Mouse (Mus musculus) mouse trophoblast stem cell (cell line): ENCODE measurements at regions not wholly inside any gene's neighbourhood (a gene's known extent, or its start where the extent isn't known, plus 50 kb on each side); places are given as distances from the start of the nearest gene placed in this dataset.

Source experiments
- in situ Hi-C, 2 experiments: fragments of 300-500 bp; cut with MseI, MboI; formaldehyde crosslinking; loops; 2 replicates in 1 of 2; 3 replicates in 1 of 2; pipeline ENCODE4 v1.15.1; 2025

DNA sequence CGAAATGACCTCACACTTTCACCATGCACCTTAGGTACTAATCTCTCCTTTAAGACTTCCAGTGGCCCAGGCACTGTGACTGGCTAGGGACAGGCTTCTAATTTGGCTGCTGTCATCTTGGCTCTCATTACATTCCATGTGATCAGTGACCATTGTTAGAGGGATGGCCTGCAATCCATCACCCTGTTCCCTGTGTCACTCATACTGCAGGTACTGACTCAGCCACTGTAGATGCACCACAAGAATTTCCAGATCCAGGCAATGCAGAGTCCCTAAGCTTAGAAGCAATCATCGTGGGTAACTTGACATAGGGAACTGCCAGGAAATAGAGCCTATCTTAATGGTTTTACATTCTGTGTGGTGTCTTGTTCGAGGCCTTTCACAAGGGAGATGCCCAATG lies 92.1 kb upstream of the Krr1 start:
- in situ Hi-C loops = no loop called here

DNA sequence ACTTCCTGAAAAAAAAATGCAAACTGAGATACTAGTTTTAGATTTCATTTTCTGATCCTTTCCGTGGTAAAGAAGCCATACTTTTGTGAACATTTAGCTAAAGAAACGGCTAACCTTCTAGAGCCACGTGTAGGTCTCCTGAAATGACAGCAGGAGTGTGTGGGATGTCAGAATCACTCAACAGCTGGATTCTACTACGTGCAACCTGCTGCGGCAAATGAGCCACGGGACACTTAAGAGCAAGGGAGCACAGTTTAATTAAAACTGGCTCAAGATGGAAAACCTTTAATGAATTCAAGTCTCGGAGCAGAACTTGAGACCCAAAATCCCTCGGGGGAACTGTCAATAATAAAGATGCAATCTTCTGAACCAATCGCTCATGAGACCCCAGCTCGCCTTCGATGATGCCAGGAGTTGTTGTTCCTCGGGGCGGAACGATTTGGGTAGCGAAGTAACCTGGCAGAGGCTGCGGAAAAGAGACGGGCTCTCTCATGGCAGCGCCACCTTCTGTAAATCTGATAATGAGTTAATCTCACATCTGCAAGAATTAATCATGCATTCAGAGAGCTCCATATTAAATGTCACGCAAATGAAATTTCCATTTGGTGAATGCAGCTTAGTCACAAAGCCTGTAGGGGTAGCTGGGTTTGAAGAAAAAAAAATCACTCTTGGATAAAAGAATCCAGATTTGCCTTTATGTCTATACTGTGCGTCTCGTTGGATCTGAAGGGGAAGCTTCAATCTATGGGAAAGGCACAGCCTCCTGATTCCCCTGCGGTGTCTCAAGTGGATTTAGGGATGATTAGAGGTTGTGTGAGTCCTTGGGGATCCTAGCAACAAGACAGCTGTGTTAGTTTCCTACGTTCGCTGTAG lies 90.9 kb upstream of the Krr1 start:
- in situ Hi-C loops = no loop called here

DNA sequence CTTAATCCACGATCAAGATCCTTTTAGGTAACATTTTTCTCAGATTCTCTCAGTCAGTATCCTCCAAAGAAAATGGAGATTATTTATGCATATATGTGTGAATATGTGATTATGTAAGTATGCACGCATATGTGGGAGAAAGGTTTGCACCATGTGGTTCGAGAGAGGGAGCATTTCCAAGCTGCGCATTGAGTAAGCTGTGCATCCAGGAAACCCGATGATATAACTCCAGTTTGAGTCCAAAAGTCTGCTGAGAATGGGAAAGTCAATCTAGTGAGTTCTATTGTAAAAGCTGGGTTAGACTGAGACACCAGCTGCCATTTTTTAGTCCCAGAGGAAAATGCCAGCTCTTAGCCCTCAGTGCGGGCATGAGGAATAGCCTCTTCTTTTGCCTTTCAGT lies 89.9 kb upstream of the Krr1 start:
- in situ Hi-C loops = no loop called here

DNA sequence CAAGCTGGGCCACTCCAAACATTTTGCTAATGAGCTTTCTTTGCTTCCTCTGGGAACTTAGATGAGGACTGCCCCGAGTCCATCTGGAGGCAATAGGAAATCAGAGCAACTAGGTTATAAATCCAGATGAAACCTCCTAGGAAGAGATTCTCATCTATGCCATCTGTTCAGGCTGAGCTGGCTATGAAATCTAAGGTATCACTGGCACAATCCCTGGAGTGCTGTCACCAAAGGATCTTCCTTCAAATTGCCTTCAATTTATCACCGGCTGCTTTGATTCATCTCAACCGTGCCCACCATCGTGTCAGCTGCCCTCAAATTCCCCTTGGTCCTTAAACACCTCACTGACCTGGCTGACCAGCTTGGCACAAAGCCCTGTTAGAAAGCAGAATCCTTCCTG lies 87.8 kb upstream of the Krr1 start:
- in situ Hi-C loops = no loop called here

DNA sequence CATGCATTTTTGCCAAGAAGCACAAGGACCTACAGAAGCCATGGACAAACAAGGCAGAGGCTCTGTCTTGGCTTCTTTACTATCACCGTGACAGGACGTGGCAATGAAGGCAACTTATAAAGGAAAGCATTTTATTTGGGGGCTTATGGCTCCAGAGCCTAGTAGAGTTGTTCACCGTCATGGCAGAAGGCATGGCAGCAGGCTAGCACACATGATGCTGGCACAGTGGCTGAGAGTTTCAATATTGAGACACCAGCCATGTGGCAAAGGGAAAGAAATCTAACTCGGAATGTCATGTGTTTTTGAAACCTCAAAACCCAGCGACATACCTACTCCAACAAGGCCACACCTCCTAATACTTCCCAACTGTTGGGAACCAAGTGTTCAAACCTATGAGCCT lies 83.4 kb upstream of the Krr1 start:
- in situ Hi-C loops = no loop called here

DNA sequence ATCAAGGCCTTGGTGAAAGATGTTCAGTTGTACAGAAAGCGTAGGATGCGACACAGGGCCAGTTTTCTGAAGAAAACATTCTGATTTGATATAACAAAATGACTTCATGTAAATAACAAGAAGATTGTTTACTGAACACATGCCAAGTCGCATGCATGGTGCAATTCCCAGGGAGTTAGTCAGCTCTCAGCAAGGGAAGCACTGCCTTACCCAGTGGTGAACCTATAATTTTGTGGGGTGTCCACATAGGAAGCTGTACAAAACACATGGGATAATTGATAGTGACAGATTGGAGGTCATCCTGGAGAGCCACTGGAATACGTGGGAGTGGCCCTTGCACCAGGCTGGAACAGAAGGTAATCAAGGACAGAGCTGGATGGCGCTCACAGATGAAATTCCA lies 79.0 kb upstream of the Krr1 start:
- in situ Hi-C loops = no loop called here

DNA sequence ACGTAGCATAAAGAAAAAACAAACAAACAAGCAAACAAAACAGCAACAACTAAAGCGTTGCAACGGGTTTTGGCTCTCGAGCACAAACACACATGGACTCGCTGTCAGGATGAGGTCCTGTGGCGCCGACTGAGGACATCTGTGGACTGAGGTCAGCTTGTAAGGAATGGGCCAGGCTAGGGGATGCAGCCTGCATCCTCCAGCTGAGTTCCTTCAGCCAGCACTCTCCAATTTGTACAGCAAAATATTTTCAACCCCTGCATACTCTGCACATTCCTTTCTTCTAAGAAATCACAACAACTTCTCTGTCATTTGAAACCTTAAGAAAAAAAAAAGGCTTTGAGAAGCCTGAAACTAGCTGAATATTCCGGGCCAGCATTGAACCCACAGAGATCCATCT lies 78.5 kb upstream of the Krr1 start:
- in situ Hi-C loops = no loop called here

DNA sequence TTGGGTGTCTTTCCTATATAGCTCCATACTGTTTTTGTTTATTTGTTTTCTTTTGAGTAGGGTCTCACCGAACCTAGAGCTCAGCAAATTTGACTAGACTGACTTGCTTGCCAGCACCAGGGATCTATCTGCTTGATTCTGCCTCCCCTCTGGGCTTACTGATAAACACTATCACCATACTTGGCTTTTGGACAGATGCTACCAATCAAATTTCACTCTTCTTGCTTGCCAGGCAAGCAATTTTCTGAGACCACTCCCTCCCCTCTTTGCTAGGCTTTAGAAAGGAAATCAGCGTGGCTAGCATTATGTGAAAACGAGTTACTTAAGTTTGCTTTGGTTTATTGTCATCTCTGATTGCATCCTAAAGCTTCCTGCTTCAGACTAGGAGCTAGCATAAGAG lies 75.1 kb upstream of the Krr1 start:
- in situ Hi-C loops = no loop called here

DNA sequence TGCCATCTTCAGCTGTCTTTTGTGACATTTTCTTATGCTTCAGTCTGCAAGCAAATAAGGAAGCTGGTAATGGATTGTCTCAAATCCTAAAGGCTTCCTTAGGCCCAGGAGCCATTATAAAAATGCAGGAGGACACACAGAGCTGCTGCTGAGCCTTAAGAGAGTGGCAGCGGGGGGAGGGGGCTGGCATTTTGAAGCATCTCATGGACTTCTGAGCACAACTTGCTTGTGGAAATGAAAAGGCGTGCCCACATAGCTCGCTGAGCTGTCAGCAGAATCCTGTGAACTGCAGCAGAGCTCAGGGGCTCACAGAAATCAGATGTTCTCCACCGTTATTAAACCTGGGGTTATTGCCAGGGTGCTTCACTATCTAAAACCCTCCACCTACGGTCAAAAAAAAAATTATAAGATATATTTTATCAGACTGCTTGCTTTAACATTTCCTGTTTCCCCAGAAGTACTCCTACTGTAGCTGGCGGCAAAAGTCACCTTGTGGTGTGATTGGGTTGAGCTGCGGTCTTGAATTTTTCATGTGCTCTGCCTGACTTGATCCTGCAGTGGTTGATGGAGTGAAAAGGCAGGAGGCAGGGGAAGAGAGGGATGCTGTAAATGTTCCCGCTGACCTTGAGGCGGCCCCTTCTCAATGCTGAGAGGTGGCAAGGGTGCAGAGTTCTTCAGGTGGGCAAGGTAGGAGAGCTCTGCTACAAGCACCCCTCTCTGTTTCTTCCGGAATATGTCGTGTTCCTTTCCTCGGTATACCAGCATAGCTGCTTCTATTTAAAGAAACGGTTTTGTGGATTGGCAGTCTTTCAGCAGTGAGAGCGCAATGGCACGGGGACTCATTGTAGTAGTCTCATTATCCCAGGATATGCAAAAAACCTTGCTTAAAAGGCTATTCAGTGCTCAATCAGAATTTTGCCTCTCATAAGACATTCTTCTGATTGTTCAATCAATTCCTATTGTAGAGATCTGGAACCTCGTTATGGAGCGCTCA lies 71.4 kb upstream of the Krr1 start:
- in situ Hi-C loops = no loop called here

DNA sequence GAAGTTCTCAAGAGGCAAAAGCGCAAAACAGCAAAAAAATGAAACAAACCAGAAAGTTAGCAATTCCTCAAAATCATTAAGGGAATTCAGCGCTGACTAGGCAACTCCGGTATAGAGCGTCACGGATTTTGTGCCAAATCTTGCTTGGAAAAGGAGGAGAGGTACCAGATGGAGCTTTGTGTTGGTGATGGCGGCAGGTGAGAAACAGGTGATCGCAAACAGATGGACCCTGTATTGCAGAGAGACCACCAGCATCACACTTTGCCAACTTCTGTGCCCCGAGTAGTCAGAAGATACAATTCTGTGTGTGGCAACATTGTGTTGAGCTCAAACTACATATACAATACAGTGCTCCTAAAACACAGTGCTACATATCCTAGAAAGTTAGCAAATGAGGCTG lies 68.5 kb upstream of the Krr1 start:
- in situ Hi-C loops = no loop called here

DNA sequence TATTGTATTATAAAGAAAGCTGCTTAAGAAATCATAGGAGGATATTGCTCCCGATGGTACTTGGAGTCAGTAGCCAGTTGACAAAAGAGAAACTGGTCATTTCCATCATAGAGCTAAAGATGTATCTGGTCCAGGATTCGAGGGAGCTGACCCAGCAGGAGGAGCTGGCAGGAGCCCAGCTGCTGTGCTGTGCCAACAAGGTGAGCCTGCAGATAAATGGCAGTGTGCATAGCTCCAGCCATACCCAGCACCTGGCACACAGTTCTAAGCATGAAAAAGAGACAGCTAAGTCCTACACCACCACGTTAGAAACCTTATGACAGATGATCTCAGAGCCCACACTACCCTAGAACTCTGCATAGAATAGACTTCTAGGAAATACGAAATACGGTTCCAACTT lies 64.6 kb upstream of the Krr1 start:
- in situ Hi-C loops = no loop called here

DNA sequence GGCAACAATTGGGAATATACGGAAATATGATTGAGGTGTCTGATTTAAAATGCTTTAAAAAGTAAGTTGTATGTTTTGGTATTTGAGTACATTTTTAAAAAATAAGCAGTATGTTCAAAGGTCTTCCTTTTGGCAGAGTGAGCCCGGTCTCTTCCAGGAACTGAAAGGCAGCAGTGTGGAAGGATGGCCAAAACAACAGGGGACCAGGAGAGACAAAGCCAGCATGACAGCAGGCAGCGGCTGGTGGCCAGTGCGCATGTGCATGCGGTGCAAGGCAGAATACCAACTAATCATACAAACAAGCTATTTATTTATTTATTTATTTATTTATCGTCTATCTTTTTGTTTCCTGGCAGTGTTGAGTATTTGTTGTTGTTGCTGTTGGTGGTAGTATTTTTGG lies 59.9 kb upstream of the Krr1 start:
- in situ Hi-C loops = no loop called here

DNA sequence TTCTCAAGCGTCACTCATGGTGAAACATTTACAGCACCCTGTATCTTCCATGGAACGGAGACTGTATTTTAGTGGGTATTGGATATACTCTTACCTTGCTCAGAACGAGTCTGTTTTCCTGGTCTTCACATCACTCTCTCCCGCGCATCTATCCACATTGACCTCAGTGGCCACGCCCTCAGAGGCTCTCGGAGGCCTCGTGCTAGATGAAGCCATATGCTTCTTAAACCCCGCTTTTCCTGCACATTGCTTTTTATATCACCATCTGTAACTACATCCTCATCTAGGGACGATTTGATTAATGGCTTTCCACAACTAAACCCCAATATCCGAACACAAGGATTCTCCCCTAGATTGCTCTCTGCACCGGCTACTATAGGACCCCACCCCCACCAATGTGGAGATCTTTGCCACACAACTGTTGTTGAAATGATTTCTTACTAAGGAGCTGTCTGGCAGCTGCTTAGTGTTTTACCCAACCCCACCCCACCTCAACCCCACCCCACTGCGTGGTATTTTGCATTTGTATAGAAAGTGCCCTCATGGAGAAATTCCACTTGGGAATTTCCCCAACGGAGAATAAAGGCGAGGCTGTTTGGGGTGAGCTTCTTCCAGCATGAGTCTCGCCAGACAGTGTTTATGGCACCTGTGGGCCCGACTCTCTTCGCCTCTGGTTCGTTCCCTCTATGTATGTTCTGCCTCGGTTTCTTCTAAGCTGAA lies 59.2 kb upstream of the Krr1 start:
- in situ Hi-C loops = no loop called here

DNA sequence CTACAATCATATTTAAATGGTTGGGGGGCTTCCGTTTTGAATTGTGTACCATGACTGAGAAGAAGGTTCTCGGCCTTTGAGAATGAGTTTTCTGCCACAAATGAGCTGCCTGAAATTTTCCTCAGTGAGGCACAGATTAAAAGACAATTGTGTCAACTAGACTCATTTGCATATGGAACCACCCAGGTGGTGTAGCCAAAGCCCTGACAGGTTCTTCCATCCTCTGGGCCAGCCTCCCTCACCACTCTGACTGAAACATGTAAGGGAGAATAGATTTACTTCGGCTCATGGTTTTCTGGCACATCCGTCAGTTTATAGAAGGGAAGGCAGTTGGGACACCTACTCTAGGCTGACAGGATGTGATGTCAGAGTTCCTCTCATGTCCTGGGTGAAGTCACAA lies 58.2 kb upstream of the Krr1 start:
- in situ Hi-C loops = no loop called here

DNA sequence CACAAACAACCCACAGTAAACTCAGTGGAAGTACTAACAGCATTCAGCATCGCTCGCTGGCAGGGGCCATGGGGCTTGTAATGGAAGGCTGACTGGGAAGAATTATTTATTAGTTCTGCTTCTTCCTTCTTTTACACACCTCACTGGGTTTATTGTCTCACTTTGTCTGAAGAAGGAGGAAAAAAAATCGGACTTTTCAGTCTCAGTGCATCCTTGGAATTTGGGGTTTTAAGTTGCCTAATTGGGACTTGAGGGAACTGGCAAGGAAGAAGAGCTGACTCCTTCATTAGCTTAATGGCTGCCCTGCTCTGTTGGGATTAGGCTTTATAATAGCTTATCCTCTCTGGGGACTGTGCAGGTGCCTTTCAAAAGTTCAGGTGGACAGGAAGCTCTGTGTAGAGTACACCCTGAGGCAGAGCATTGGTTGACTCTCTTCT lies 54.4 kb upstream of the Krr1 start:
- in situ Hi-C loops = no loop called here

DNA sequence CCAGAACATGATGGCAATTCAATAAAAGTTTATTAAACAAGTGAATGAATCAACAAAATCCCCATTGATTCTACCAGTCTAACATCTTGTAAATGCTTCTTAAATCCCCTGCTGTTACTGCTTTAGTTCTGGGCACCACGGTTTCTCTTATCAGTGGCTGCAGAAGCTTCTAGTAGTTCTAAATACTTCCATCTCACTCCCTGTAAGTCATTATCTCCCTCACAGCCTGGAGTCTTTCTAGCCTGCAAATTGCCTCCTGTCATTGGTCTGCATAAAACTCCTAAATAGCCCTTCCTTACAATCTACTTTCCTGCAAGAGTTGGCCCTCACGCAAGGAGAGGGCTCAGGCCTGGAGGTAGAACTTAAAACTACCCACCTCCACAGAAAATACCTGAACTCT lies 53.0 kb upstream of the Krr1 start:
- in situ Hi-C loops = no loop called here

DNA sequence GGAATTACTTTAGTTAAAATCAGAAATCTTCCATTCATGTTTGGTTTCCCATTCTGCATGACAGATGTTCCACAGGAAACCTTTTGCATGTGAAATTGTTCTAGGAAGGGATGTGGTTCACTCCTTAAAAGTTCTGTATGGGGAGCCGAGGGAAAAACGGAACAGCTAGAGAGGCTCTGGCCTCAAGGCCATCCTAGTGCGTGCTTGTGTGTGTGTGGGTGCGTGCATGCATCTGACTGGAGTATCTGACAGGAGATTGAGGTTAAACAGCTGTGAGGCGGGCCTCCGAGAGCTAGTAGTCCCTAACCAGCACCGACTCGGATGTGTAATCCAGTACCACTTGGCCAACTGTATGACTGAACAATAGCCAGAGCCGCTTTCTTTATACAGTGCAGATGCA lies 51.0 kb upstream of the Krr1 start:
- in situ Hi-C loops = loop anchor here (10.0 kb wide), 1 partner anchor 417 kb away; the partner anchor contains the start of gene Phlda1 (in 2 of the 2)
